Mouse (Mus musculus) retina, adult 2 months (tissue): Measurements from ENCODE around the gene Sult6b2.
A peak's percentile ranks its signal among the peaks of the same experiment; 100 is the strongest.

Source experiments
- DNase-seq: peaks from one replicate; pipeline ENCODE4 v3.0.0-alpha.2; 2012; ENCODE audit warnings: low read depth, low spot score

Gene Sult6b2

GRCm38 (mm10) chr6:142810239-142810638 lies 5.9 kb upstream of the Sult6b2 start:
- DNase-seq, result no peak

- no peak for DNase-seq
Observed at GRCm38 (mm10) chr6:142809373-142810098, 5.2 kb upstream of the Sult6b2 start.

GRCm38 (mm10) chr6:142806326-142806725 lies 2.0 kb upstream of the Sult6b2 start:
- DNase-seq, result no peak

GRCm38 (mm10) chr6:142802617-142803525 lies 1.4 kb downstream of the Sult6b2 start:
- no peak for DNase-seq

- DNase-seq, result no peak
Observed at GRCm38 (mm10) chr6:142801687-142802086, 2.6 kb downstream of the Sult6b2 start.

- DNase-seq, result no peak
Observed at GRCm38 (mm10) chr6:142799704-142800374, 4.5 kb downstream of the Sult6b2 start.

GRCm38 (mm10) chr6:142798837-142799236 lies 5.5 kb downstream of the Sult6b2 start:
- DNase-seq, result no peak

- DNase-seq, result no peak
Observed at GRCm38 (mm10) chr6:142797996-142798395, 6.3 kb downstream of the Sult6b2 start.

GRCm38 (mm10) chr6:142795655-142796441 lies 8.5 kb downstream of the Sult6b2 start:
- DNase-seq, result no peak

GRCm38 (mm10) chr6:142795087-142795486 lies 9.2 kb downstream of the Sult6b2 start:
- no peak for DNase-seq

GRCm38 (mm10) chr6:142793468-142793867 lies 10.8 kb downstream of the Sult6b2 start:
- DNase-seq, result no peak

- no peak for DNase-seq
Observed at GRCm38 (mm10) chr6:142792241-142792968, 11.9 kb downstream of the Sult6b2 start.

- DNase-seq, result no peak
Observed at GRCm38 (mm10) chr6:142789736-142790135, 14.6 kb downstream of the Sult6b2 start.

GRCm38 (mm10) chr6:142788042-142788987 lies 16.0 kb downstream of the Sult6b2 start:
- no peak for DNase-seq

- DNase-seq, result no peak
Observed at GRCm38 (mm10) chr6:142786106-142786505, 18.2 kb downstream of the Sult6b2 start.

GRCm38 (mm10) chr6:142785343-142785742 lies 19.0 kb downstream of the Sult6b2 start:
- peak; percentile 43 for DNase-seq

- DNase-seq, result no peak
Observed at GRCm38 (mm10) chr6:142781286-142781685, 23.0 kb downstream of the Sult6b2 start.

- DNase-seq, result no peak
Observed at GRCm38 (mm10) chr6:142780574-142781033, 23.7 kb downstream of the Sult6b2 start.

- no peak for DNase-seq
Observed at GRCm38 (mm10) chr6:142779812-142780573, 24.3 kb downstream of the Sult6b2 start.
